Mouse (Mus musculus): Measurements from ENCODE around the gene Mrtfa.

Gene Mrtfa

DNA sequence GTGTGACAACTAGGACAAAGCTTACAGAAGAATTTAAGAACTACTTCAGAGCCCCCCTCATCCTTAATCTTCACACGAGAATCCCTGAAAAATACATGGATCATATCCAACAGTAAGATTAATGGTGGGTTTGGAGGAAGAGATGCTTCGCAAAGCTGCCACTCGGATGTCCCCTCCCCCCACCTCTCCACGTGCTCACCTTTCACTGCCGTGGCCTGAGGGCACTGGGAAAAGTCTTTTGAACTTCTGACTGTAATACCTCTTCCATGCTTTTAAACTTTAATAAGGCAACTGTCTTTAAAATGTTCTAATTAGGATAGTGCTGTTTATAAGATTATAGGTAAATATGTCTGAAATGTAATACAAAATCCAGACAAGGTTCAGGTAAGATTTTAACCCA, 216.2 kb downstream of the Mrtfa start:
- no peak for DNase-seq

DNA sequence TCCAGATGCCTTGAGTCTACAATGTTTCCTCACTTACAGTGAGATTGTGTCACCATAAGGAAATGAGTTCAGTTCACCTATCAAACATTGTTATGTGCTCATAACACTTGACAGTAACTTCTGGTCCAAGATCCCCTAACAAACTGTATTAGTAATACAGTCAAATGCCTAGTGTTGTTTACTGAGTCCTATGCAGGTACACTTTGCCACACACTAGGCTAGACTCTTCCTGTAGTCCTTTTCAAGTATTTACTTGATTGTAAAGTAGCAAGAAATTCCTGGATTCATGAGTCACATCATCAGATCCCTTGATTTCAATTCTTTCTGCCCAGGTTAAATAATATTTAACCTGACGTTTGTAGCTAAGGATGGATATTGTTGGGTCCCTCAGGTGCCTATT, 221.2 kb downstream of the Mrtfa start:
- DNase-seq: no peak

All from right cerebral cortex, postnatal 14 days (tissue).